In the genomic region with DNA sequence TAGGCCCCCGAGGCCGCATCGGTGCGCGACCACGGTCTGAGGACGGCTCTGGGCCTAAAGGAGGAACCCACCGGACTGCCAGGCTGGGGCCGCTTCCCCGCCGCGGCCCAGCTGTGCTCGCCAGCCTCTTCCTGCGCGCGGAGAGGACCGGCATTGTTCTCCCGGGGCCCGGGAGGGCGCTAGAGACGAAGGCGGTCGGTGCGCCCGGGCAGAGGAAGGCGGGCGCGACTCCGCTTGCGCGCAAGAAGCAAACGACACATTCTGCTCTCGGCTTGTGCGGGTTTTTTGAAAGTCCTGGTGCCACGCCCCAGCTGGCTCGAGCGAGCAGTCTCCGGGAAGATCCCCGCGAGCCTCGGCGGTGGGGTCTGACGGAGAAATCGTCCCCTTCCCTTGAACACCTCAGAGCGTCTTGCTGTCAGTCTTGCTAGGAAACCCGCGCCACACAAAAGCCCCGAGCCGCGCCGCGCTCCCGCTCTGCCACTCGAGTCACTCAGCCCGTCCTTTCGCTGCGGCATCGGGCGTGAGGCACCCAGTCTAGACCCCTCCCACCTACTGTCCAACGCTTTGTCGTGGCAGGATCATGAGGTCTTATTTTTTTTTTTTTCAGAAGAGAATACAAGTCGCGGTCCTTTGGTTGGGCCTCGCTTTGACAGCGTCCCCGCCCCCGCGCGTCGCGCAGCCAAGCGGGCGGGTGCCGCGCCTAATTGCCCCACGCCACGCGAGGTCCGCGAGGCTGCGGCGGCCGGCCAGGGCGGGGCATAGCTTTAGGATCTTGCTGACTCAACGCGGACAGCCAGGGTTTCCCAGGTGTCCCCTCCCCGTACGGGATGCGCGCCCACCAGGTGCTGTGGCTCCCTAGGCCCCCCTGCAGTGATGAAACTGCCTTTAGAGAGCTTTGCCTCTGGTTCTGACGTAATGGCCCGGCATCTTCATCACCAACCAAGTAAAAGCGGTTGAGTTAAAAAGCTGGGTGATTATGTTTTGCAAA, we compare ENCODE assay signal across 8 mouse cellular contexts. TPM values are rescaled to one million over a fixed set of nuclear protein-coding genes. Genes with fewer than 3 reads are reported as not detected.
DNase-seq lines count a peak whose midpoint lies in the region; ATAC-seq and TF ChIP-seq lines count a peak whose summit lies in the region.

TSS of gene Clk3 (minus strand) at position 497 of the 988 bp plus-strand sequence.

- peak within 1 kb of the TSS; percentile 98 for H3K27ac ChIP-seq in embryonic facial prominence, embryonic 14.5 days (replicated peaks; ENCODE audit: low read depth, low read length)
- peak within 1 kb of the TSS; percentile 97 for H3K27ac ChIP-seq in kidney, embryonic 16.5 days (ENCODE audit: low read length)
- peak within 1 kb of the TSS; percentile 93 for H3K27ac ChIP-seq in liver, embryonic 11.5 days (ENCODE audit: low read depth, low read length)
- peak within 1 kb of the TSS; percentile 98 for H3K27ac ChIP-seq in stomach, embryonic 14.5 days (ENCODE audit: low read length)

- H3K4me1 ChIP-seq in embryonic facial prominence, embryonic 14.5 days (ENCODE audit: control insufficient read depth, insufficient read depth, low read length) = peaks cover 24% of the 10 kb centered on the region
- peaks cover 26% of the 10 kb centered on the region for H3K4me1 ChIP-seq in kidney, embryonic 16.5 days (ENCODE audit: insufficient read depth, low read length)
- peaks cover 50% of the 10 kb centered on the region for H3K4me1 ChIP-seq in liver, embryonic 11.5 days (replicated peaks; ENCODE audit: control insufficient read depth, insufficient read depth, low read length)
- peaks cover 32% of the 10 kb centered on the region; the same call in 1 of the 2 replicates for H3K4me1 ChIP-seq in stomach, embryonic 14.5 days (ENCODE audit: control insufficient read depth, insufficient read depth, low read length)

- peak within 1 kb of the TSS; percentile 93 for H3K4me2 ChIP-seq in embryonic facial prominence, embryonic 14.5 days (ENCODE audit: low read depth, low read length)
- H3K4me2 ChIP-seq in kidney, embryonic 16.5 days (replicated peaks; ENCODE audit: low read depth, low read length) = peak within 1 kb of the TSS; percentile 89
- H3K4me2 ChIP-seq in liver, embryonic 11.5 days = peak within 1 kb of the TSS; percentile 93
- H3K4me2 ChIP-seq in stomach, embryonic 14.5 days (replicated peaks; ENCODE audit: low read depth, low read length) = peak within 1 kb of the TSS; percentile 96

- H3K9ac ChIP-seq in embryonic facial prominence, embryonic 14.5 days (ENCODE audit: low read depth, low read length) = peak within 1 kb of the TSS; percentile 99
- H3K9ac ChIP-seq in kidney, embryonic 16.5 days (replicated peaks; ENCODE audit: low read length) = peak within 1 kb of the TSS; percentile 96
- H3K9ac ChIP-seq in liver, embryonic 11.5 days (ENCODE audit: low read depth, low read length) = peak within 1 kb of the TSS; percentile 90
- peak within 1 kb of the TSS; percentile 94 for H3K9ac ChIP-seq in stomach, embryonic 14.5 days (replicated peaks; ENCODE audit: low read depth, low read length)

- H3K79me2 ChIP-seq in C2C12 (ENCODE audit: control insufficient read depth, insufficient read depth) = peaks cover 42% of the 10 kb centered on the region

- H3K27me3 ChIP-seq in C2C12 (ENCODE audit: control insufficient read depth, insufficient read depth, insufficient read length) = no peaks in the 10 kb centered on the region
- H3K27me3 ChIP-seq in embryonic facial prominence, embryonic 14.5 days (replicated peaks; ENCODE audit: control insufficient read depth, insufficient read depth, low read length) = no peaks in the 10 kb centered on the region
- no peaks in the 10 kb centered on the region for H3K27me3 ChIP-seq in kidney, embryonic 16.5 days (ENCODE audit: insufficient read depth, low read length)
- H3K27me3 ChIP-seq in liver, embryonic 11.5 days (replicated peaks; ENCODE audit: control insufficient read depth, insufficient read depth, low read length) = no peaks in the 10 kb centered on the region
- no peaks in the 10 kb centered on the region for H3K27me3 ChIP-seq in stomach, embryonic 14.5 days (ENCODE audit: control insufficient read depth, insufficient read depth, low read length)

- H3K4me3 ChIP-seq in C2C12 (ENCODE audit: insufficient read depth, poor library complexity, severe bottlenecking) = peak within 1 kb of the TSS; percentile 66
- peak within 1 kb of the TSS; percentile 97 for H3K4me3 ChIP-seq in embryonic facial prominence, embryonic 14.5 days (ENCODE audit: low read depth, low read length)
- peak within 1 kb of the TSS; percentile 87 for H3K4me3 ChIP-seq in kidney, embryonic 16.5 days (ENCODE audit: low read length)
- peak within 1 kb of the TSS; percentile 74 for H3K4me3 ChIP-seq in liver, embryonic 11.5 days (ENCODE audit: low read depth, low read length)
- H3K4me3 ChIP-seq in stomach, embryonic 14.5 days (ENCODE audit: low read depth, low read length) = peak within 1 kb of the TSS; percentile 94

- H3K9me3 ChIP-seq in embryonic facial prominence, embryonic 14.5 days (ENCODE audit: control insufficient read depth, low read length) = no peaks in the 10 kb centered on the region
- no peaks in the 10 kb centered on the region for H3K9me3 ChIP-seq in kidney, embryonic 16.5 days (ENCODE audit: low read length)
- H3K9me3 ChIP-seq in liver, embryonic 11.5 days (ENCODE audit: control insufficient read depth, low read length) = no peaks in the 10 kb centered on the region
- no peaks in the 10 kb centered on the region for H3K9me3 ChIP-seq in stomach, embryonic 14.5 days (ENCODE audit: control insufficient read depth, low read depth, low read length)

- peak; percentile 7 for ATAC-seq in embryonic facial prominence, embryonic 14.5 days (ENCODE audit: low read depth)
- peak; percentile 75 for ATAC-seq in kidney, embryonic 16.5 days (ENCODE audit: low FRiP score, low TSS enrichment)
- ATAC-seq in liver, embryonic 11.5 days (replicated peaks; ENCODE audit: low FRiP score) = peak; percentile 12
- ATAC-seq in monocyte, adult 5-6 weeks (replicated peaks; ENCODE audit: insufficient number of reproducible peaks, low FRiP score, low TSS enrichment, poor library complexity, severe bottlenecking) = peak; percentile 55
- no peak; the same call in none of the 2 replicates for ATAC-seq in stomach, embryonic 14.5 days (ENCODE audit: insufficient number of reproducible peaks, insufficient read depth, low FRiP score, low read depth)

- no peak for TF ChIP-seq CTCF in C2C12 (IDR thresholded peaks at IDR 0.05; ENCODE audit: control insufficient read depth, insufficient read depth, insufficient read length)

- under 1% methylated on average over 78 of the region's 93 CpGs for WGBS in embryonic facial prominence, embryonic 14.5 days
- WGBS in kidney, embryonic 16.5 days = under 1% methylated on average over 92 of the region's 93 CpGs
- WGBS in liver, embryonic 11.5 days = under 1% methylated on average over 93 of the region's 93 CpGs
- WGBS in stomach, embryonic 14.5 days = under 1% methylated on average over 90 of the region's 93 CpGs

- peak; percentile 80 to 85 for DNase-seq in adrenal gland, postnatal 36 days
- peak; percentile 77 for DNase-seq in embryonic facial prominence, embryonic 14.5 days (ENCODE audit: low spot score)
- DNase-seq in heart, adult 8-10 months (ENCODE audit: low spot score) = no peak
- DNase-seq in liver, embryonic 11.5 days (ENCODE audit: low spot score) = peak; percentile 63

- H3ac ChIP-seq in C2C12 (ENCODE audit: control insufficient read depth, insufficient read length, low read depth) = peak within 1 kb of the TSS; percentile 82

- H3K79me3 ChIP-seq in C2C12 (ENCODE audit: low read depth) = peaks cover 37% of the 10 kb centered on the region

- H3K36me3 ChIP-seq in C2C12 (ENCODE audit: control insufficient read depth, insufficient read depth) = peaks cover 16% of the 10 kb centered on the region
- H3K36me3 ChIP-seq in embryonic facial prominence, embryonic 14.5 days (ENCODE audit: control insufficient read depth, insufficient read depth, low read length) = peaks cover 9% of the 10 kb centered on the region
- H3K36me3 ChIP-seq in kidney, embryonic 16.5 days (ENCODE audit: insufficient read depth, low read length) = peaks cover 4% of the 10 kb centered on the region
- peaks cover 11% of the 10 kb centered on the region for H3K36me3 ChIP-seq in liver, embryonic 11.5 days (ENCODE audit: control insufficient read depth, insufficient read depth, low read length)
- H3K36me3 ChIP-seq in stomach, embryonic 14.5 days (ENCODE audit: control insufficient read depth, insufficient read depth, low read length) = peaks cover 12% of the 10 kb centered on the region

TF ChIP-seq in C2C12, 6 proteins besides CTCF, POLR2A, EP300 and RAD21:
- TF ChIP-seq USF1 (IDR thresholded peaks at IDR 0.05; ENCODE audit: low read depth) (no peak), MAX (IDR thresholded peaks at IDR 0.05) (peak; percentile 26)

RNA-seq across cellular contexts. Expression of gene Clk3, which starts in this region (rescaled TPM):
- polyA plus RNA-seq in C2C12 (2012; fragmentation: generic; extraction: Trizol) = 50.9 TPM
- total RNA-seq in adrenal gland, postnatal 36 days (2021) = 10 to 100 TPM; 60.4 to 72.2 TPM
- 54.7 and 59.6 TPM in 2 replicates for polyA plus RNA-seq in embryonic facial prominence, embryonic 14.5 days (2014; fragmentation: Nextera tagmentation; extraction: Ambion mirVana)
- total RNA-seq in heart, adult 8-10 months (2022) = 10 to 100 TPM; 23.8 to 36.5 (median 29.3) TPM
- polyA plus RNA-seq in kidney, embryonic 16.5 days (2015; fragmentation: Nextera tagmentation; extraction: Ambion mirVana) = 82.0 and 90.0 TPM in 2 replicates
- 85.0 and 85.1 TPM in 2 replicates for polyA plus RNA-seq in liver, embryonic 11.5 days (2014; fragmentation: Nextera tagmentation; extraction: Ambion mirVana)
- 97.1 to 158 TPM (median 125 TPM) in 3 replicates for total RNA-seq in monocyte, adult 5-6 weeks (2017)
- 66.0 and 73.1 TPM in 2 replicates for polyA plus RNA-seq in stomach, embryonic 14.5 days (2014; fragmentation: Nextera tagmentation; extraction: Ambion mirVana)
